Mouse (Mus musculus): ENCODE data around the gene Mettl7a2. TPM values are rescaled to one million over a fixed set of nuclear protein-coding genes. Genes with fewer than 3 reads are reported as not detected.
"Not testable (repeated sequence)": the region's sequence is repeated elsewhere in the genome, so short reads cannot be mapped to it uniquely, and the experiment has no call there.

Gene Mettl7a2
- polyA plus RNA-seq, 1 experiment from 2014 or later: 0.11 TPM

DNA sequence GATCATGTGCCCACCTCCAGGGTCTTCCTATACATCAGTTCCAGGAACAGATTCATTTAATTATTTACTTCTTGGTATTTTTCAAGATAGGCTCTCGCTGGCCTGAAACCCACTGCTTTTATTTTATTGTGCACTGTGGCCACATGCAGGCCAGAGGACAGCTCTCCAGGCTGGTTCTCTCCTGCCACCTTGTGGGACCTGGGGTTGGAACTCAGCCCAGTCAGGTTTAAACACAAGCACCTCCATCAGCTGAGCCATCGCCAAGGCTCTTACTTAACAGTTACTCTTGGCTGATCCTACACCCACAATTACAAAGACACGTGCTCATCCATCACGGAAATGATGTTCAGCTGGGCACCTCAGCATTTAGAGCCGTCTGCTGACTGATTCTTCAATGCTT lies 31.9 kb upstream of the Mettl7a2 start:
- no peaks in the 10 kb centered on the region for H3K9me3 ChIP-seq
- H3K27ac ChIP-seq: no peak overlapping the region
- ATAC-seq (ENCODE audit: low FRiP score, low read depth): no peak
- H3K4me2 ChIP-seq (replicated peaks): no peak overlapping the region
- WGBS: 53% methylated on average over 5 of the region's 5 CpGs
- H3K27me3 ChIP-seq: no peaks in the 10 kb centered on the region
- 0 out of 2 replicates have a peak, but pooled peaks cover 5% of the 10 kb centered on the region for H3K4me1 ChIP-seq
- H3K4me3 ChIP-seq: no peak overlapping the region
- H3K36me3 ChIP-seq: no peaks in the 10 kb centered on the region
- H3K9ac ChIP-seq: no peak overlapping the region

DNA sequence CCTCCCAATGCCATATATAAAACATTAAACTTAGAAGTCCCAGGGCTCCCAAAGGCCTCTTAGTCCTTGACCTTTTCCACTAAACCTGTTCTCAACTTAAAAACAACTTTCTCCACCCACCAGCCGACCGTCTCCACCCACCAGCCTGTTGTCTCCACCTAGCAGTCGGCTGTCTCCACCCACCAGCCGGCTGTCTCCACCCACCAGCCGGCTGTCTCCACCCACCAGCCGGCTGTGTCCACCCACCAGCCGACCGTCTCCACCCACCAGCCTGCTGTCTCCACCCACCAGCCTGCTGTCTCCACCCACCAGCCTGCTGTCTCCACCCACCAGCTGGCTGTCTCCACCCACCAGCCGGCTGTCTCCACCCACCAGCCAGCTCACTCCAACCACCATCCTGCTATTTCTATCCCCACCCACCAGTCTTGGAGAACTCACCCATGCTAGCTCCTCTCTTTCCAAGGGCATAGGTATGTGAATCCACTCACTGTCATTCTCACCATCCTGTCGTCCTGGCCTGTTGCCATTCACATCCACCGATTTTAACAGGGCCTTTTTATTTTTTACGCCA lies 28.9 kb upstream of the Mettl7a2 start:
- Histone ChIP-seq H3K9ac (no peak overlapping the region), H3K36me3 (no peaks in the 10 kb centered on the region), H3K27me3 (no peaks in the 10 kb centered on the region), H3K27ac (no peak overlapping the region), H3K4me2 (replicated peaks) (no peak overlapping the region), H3K9me3 (no peaks in the 10 kb centered on the region), H3K4me3 (no peak overlapping the region), H3K4me1 (0 out of 2 replicates have a peak, but pooled peaks cover 5% of the 10 kb centered on the region)
- ATAC-seq (ENCODE audit: low FRiP score, low read depth): no peak
- 63% methylated on average over 12 of the region's 12 CpGs for WGBS

GRCm38 (mm10) chr15:100325235-100325634 lies 27.8 kb upstream of the Mettl7a2 start:
- Histone ChIP-seq H3K27ac (no peak overlapping the region), H3K27me3 (no peaks in the 10 kb centered on the region)

DNA sequence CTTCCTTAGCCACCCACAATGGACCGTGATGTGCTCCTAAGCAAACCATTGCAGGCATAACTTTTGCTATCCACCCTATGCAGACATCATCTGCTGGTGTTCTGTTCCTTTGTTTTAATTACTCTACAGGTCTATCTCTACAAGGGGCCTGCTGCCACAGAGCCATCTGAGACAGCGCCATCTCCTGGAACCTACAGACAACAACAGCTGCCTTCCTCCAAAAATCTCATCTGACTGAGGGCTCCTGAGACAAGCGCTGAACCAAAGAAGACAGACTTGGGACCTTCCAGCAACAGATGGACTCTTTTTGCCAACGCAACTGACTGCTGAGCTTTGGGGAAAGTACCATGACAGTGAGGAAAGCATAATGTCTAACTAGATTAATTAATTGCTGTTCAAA lies 24.9 kb upstream of the Mettl7a2 start:
- H3K27me3 ChIP-seq; H3K4me3 ChIP-seq; H3K36me3 ChIP-seq; H3K9me3 ChIP-seq; ATAC-seq (ENCODE audit: low FRiP score, low read depth); H3K4me2 ChIP-seq (replicated peaks); H3K9ac ChIP-seq; H3K27ac ChIP-seq; H3K4me1 ChIP-seq: not testable (repeated sequence)
- 70% methylated on average over 4 of the region's 4 CpGs for WGBS

More at GRCm38 (mm10) chr15:100325235-100325634, 27.8 kb upstream of the Mettl7a2 start:
- H3K9me3 ChIP-seq: no peaks in the 10 kb centered on the region
- H3K4me2 ChIP-seq (replicated peaks): no peak overlapping the region
- WGBS: 75% methylated on average over 3 of the region's 3 CpGs
- H3K36me3 ChIP-seq: no peaks in the 10 kb centered on the region
- no peak overlapping the region for H3K4me3 ChIP-seq
- 0 out of 2 replicates have a peak, but pooled peaks cover 2% of the 10 kb centered on the region for H3K4me1 ChIP-seq
- H3K9ac ChIP-seq: no peak overlapping the region
- ATAC-seq (ENCODE audit: low FRiP score, low read depth): no peak

DNA sequence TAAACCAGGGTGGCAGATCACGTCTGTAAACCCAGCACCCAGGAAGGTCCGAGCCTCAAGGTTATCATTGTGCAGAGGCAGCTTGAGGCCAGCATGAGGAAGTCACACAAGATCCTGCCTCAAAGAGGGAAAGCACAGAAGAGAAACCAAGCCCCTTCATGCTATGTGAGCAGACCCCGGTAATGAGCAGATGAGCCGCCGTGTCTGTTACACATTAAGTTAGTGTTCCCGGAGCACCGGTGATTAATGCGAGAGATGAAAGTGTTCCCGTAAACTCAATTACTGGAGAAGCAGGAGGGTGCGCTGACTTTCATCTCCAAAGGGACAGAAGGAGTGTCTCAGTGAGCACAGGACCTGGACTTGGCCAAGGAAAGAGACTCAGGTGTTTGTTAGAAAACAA lies 23.7 kb upstream of the Mettl7a2 start:
- 10% methylated on average over 10 of the region's 10 CpGs for WGBS
- not testable (repeated sequence) for H3K36me3 ChIP-seq

GRCm38 (mm10) chr15:100330739-100331138 lies 22.3 kb upstream of the Mettl7a2 start:
- Histone ChIP-seq H3K4me1 (0 out of 2 replicates have a peak, but pooled peaks cover 5% of the 10 kb centered on the region), H3K36me3 (no peaks in the 10 kb centered on the region), H3K27me3 (no peaks in the 10 kb centered on the region), H3K9ac (no peak overlapping the region), H3K27ac (no peak overlapping the region), H3K9me3 (no peaks in the 10 kb centered on the region), H3K4me3 (no peak overlapping the region), H3K4me2 (replicated peaks) (no peak overlapping the region)
- ATAC-seq (ENCODE audit: low FRiP score, low read depth): no peak
- WGBS: 37% methylated on average over 7 of the region's 7 CpGs

More for the DNA sequence above, 23.7 kb upstream of the Mettl7a2 start:
- not testable (repeated sequence) for H3K27me3 ChIP-seq; H3K27ac ChIP-seq; H3K4me3 ChIP-seq; H3K4me2 ChIP-seq (replicated peaks); H3K9me3 ChIP-seq; H3K4me1 ChIP-seq; H3K9ac ChIP-seq; ATAC-seq (ENCODE audit: low FRiP score, low read depth)

GRCm38 (mm10) chr15:100332077-100332961 lies 20.7 kb upstream of the Mettl7a2 start:
- not testable (repeated sequence) for ATAC-seq (ENCODE audit: low FRiP score, low read depth); H3K27ac ChIP-seq; H3K4me3 ChIP-seq; H3K9ac ChIP-seq; H3K9me3 ChIP-seq; H3K4me2 ChIP-seq (replicated peaks); H3K4me1 ChIP-seq; H3K36me3 ChIP-seq; H3K27me3 ChIP-seq
- WGBS: 70% methylated on average over 3 of the region's 10 CpGs

DNA sequence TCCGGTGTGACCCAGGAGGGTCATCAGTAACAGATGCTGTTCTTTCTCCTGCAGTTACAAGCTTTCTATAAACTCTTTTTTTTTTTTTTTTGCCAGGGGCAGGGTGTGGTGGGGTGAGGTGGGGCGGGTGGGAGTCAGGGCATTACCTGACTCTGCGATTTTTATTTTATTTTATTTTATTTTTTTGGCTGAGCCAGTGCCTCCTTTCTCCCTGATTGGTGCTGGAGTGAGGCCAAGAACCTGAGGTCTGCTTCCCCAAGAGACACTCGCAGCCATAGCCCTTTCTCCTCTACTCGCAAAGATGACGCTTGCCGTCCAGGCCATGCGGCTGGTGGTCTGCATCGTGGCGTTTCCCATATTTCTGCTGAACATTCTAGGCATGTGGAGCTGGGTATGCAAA lies 18.4 kb upstream of the Mettl7a2 start, which contains the start of gene Mettl7a3:
TSS of gene Mettl7a3 (plus strand) at position 301 of the 400 bp plus-strand sequence.
- Histone ChIP-seq H3K27me3 (no peaks in the 10 kb centered on the region), H3K9ac (no peak within 1 kb of the TSS), H3K4me1 (0 out of 2 replicates have a peak, but pooled peaks cover 5% of the 10 kb centered on the region), H3K4me3 (no peak within 1 kb of the TSS), H3K4me2 (replicated peaks) (no peak within 1 kb of the TSS), H3K9me3 (no peaks in the 10 kb centered on the region), H3K36me3 (no peaks in the 10 kb centered on the region), H3K27ac (no peak within 1 kb of the TSS)
- WGBS: 44% methylated on average over 10 of the region's 10 CpGs
- ATAC-seq (ENCODE audit: low FRiP score, low read depth): no peak

GRCm38 (mm10) chr15:100337328-100337727 lies 15.7 kb upstream of the Mettl7a2 start:
- H3K9ac ChIP-seq; H3K4me1 ChIP-seq; H3K4me3 ChIP-seq; ATAC-seq (ENCODE audit: low FRiP score, low read depth); H3K4me2 ChIP-seq (replicated peaks); H3K9me3 ChIP-seq; H3K36me3 ChIP-seq; H3K27ac ChIP-seq; H3K27me3 ChIP-seq: not testable (repeated sequence)

DNA sequence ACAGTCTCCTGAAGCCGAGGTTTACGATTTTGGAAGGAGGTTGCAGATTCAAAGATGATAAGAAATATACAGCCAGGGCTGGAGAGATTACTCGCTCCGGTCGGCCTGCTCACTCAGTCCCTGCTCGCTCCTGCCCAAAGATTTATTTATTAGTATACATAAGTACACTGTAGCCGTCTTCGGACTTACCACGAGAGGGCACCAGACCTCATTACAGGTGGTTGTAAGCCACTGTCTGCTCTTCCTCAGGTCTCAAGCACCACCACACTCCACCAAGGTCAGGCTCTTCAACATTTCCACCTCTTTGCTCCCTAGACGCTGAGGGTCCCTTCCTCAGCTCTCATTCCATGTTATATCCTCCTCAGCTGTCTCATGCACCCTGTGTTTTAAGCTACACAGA lies 15.2 kb upstream of the Mettl7a2 start:
- not testable (repeated sequence) for H3K4me3 ChIP-seq; H3K36me3 ChIP-seq; H3K4me2 ChIP-seq (replicated peaks); H3K27ac ChIP-seq; H3K4me1 ChIP-seq; H3K9ac ChIP-seq; H3K27me3 ChIP-seq; ATAC-seq (ENCODE audit: low FRiP score, low read depth); H3K9me3 ChIP-seq
- WGBS: 37% methylated on average over 10 of the region's 10 CpGs

DNA sequence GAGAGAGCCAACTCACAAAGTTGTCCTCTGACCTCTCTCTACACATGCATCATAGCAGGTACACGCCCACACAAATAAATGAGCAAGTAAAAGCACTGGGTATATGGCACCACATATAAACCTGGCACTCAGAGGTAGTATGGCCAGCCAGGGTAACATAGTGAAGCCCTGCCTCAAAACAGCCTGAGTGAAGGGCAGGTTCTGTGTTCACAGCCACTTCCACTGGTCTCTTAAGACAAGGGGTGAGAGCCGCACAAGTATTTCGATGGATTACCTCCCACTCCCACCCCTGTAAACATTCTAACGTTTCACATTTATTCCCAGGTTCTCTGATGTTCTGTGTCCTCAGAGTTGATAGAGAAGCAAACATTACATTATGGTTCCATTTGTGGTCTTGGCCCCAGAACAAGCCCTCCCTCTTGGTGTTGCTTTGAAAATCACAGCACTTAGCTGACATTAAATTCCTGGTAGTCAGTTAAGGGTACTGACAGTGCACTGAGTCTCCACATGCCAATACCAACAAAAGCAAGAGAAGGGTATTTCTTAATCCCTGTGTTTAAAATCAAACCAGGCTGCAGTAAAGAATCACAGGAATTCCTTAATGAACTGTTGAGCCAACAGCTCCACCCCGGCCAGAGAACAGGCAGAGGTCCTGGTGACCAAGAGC lies 11.6 kb upstream of the Mettl7a2 start:
- H3K9me3 ChIP-seq; H3K27me3 ChIP-seq; H3K36me3 ChIP-seq; ATAC-seq (ENCODE audit: low FRiP score, low read depth); H3K4me2 ChIP-seq (replicated peaks); H3K4me1 ChIP-seq; H3K4me3 ChIP-seq; H3K9ac ChIP-seq; H3K27ac ChIP-seq: not testable (repeated sequence)
- WGBS: 63% methylated on average over 4 of the region's 5 CpGs

DNA sequence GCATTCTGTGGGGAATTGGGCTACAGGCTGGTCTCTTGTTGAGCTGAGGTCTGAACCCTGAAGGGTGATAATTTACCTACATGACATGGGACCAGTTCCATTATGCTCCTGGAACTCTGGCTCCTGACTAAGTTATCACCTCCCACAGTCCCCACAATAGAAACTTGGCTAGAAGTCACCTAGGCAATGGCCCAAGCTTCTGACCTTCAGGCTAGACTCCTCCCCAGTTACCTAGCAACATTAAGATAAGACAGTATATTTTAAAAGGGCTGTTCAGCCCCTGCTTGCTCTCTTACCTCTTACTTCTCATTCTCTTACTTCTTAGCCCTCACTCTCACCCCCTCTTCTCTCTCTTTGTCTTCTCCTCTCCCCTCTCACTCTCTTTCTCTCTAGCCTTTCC lies 7.5 kb upstream of the Mettl7a2 start:
- no peak for ATAC-seq (ENCODE audit: low FRiP score, low read depth)
- Histone ChIP-seq H3K9me3 (peaks cover 4% of the 10 kb centered on the region; the same call in 1 of the 2 replicates), H3K27ac (no peak overlapping the region), H3K36me3 (no peaks in the 10 kb centered on the region), H3K4me3 (no peak overlapping the region), H3K9ac (no peak overlapping the region), H3K4me1 (peaks cover 3% of the 10 kb centered on the region; the same call in 1 of the 2 replicates), H3K27me3 (no peaks in the 10 kb centered on the region), H3K4me2 (replicated peaks) (no peak overlapping the region)
